Mouse (Mus musculus): Measurements from ENCODE around the gene Socs7. TPM values are rescaled to one million over a fixed set of nuclear protein-coding genes. Genes with fewer than 3 reads are reported as not detected.
A peak's percentile ranks its signal among the peaks of the same experiment; 100 is the strongest.

Gene Socs7
- polyA plus RNA-seq, 1 experiment, result 47.9 TPM

GRCm38 (mm10) chr11:97435808-97436491 is 73.6 kb downstream of the Socs7 start:
- Histone ChIP-seq H3K27ac (ENCODE audit: insufficient read depth, low read length) (peak overlapping the region; percentile 68; the same call in 1 of the 2 replicates), H3K4me1 (ENCODE audit: control insufficient read depth, insufficient read depth, low read length) (peaks cover 4% of the 10 kb centered on the region), H3K4me3 (ENCODE audit: insufficient read depth, low read length) (no peak overlapping the region)
- no peak for TF ChIP-seq POLR2A (IDR thresholded peaks at IDR 0.05; ENCODE audit: extremely low read depth, insufficient read depth, low read length)
- TF ChIP-seq CTCF (IDR thresholded peaks at IDR 0.05; ENCODE audit: extremely low read depth, insufficient read depth, low read length), result no peak

DNA sequence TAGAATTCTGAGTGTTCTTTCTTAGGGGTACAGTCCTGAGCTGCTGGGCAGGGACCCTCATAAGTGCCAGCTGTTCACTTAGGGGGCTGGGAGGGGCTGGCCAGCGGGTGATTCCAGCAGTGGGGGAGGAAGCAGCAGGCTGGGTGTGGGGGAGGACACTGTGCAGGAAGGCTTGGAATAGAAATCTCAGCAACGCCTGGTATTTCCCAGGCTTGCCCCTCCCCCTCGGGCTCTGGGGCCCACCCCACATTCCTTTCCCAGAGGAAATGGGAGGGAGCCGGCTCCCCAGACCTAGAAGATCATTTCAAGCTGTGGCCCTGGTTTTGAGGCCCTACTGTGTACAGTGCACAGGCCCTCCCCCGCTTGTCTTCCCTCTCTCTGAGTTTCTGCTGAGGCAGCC is 75.4 kb downstream of the Socs7 start:
- Histone ChIP-seq H3K4me3 (ENCODE audit: insufficient read depth, low read length) (no peak overlapping the region), H3K27ac (ENCODE audit: insufficient read depth, low read length) (peak overlapping the region; percentile 63), H3K4me1 (ENCODE audit: control insufficient read depth, insufficient read depth, low read length) (peaks cover 4% of the 10 kb centered on the region)
- no peak for TF ChIP-seq POLR2A (IDR thresholded peaks at IDR 0.05; ENCODE audit: extremely low read depth, insufficient read depth, low read length)

- TF ChIP-seq POLR2A (IDR thresholded peaks at IDR 0.05; ENCODE audit: extremely low read depth, insufficient read depth, low read length), result no peak
- no peak for TF ChIP-seq CTCF (IDR thresholded peaks at IDR 0.05; ENCODE audit: extremely low read depth, insufficient read depth, low read length)
- 0 out of 2 replicates have a peak overlapping the region, but pooled peaks have one; percentile 15 for H3K27ac ChIP-seq (ENCODE audit: insufficient read depth, low read length)
- H3K4me1 ChIP-seq (ENCODE audit: control insufficient read depth, insufficient read depth, low read length), result peaks cover 4% of the 10 kb centered on the region
- no peak overlapping the region for H3K4me3 ChIP-seq (ENCODE audit: insufficient read depth, low read length)
Measured at GRCm38 (mm10) chr11:97438868-97439267, 76.5 kb downstream of the Socs7 start.

DNA sequence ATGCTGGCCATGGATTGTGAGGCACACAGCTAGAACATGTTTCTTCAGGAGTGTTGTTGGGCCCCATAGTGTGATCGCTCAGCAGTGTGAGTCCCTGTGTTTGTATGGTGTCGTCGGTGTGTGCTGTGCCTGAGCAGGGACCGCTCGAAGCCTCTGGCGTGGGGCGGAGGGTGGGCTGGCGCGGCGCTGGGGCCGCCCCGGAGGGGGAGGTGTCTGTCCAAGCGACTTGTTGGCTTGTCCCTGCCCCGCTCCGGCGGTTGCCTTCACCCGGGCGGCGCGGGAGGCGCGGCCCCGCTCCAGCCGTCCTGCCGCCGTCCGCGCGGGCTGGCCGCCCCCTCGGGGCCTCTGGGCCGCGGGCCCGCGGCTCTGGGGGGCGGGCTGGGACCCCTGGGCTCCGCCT is 77.6 kb downstream of the Socs7 start:
- no peak overlapping the region for H3K4me3 ChIP-seq (ENCODE audit: insufficient read depth, low read length)
- no peak overlapping the region for H3K27ac ChIP-seq (ENCODE audit: insufficient read depth, low read length)
- TF ChIP-seq POLR2A (IDR thresholded peaks at IDR 0.05; ENCODE audit: extremely low read depth, insufficient read depth, low read length) (no peak), CTCF (IDR thresholded peaks at IDR 0.05; ENCODE audit: extremely low read depth, insufficient read depth, low read length) (no peak)
- peaks cover 4% of the 10 kb centered on the region for H3K4me1 ChIP-seq (ENCODE audit: control insufficient read depth, insufficient read depth, low read length)

DNA sequence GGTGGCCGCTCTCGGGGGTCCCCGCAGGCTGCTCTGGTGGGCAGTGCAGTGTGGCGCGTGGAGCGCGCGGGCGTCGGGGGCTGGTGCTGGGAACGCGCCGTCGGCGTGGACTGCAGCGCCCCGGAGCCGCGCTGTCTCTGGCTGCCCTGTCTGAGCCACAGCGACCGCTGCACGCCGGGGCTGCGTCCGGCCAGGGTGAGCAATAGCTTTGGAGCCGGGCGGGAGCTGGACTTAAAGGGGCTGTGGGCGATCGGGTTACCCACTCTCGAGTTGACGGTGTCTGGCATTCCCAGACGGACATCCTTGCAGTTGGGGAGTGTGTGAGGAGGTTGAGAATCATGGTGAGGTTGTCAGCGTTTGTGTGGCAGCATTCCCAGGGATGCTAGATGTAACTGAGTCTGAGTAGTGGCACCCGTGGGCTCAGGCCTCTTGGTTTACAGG is 78.1 kb downstream of the Socs7 start:
- Histone ChIP-seq H3K27ac (ENCODE audit: insufficient read depth, low read length) (0 out of 2 replicates have a peak overlapping the region, but pooled peaks have one; percentile 38), H3K4me3 (ENCODE audit: insufficient read depth, low read length) (peak overlapping the region; percentile 10), H3K4me1 (ENCODE audit: control insufficient read depth, insufficient read depth, low read length) (peaks cover 4% of the 10 kb centered on the region)
- TF ChIP-seq POLR2A (IDR thresholded peaks at IDR 0.05; ENCODE audit: extremely low read depth, insufficient read depth, low read length) (no peak), CTCF (IDR thresholded peaks at IDR 0.05; ENCODE audit: extremely low read depth, insufficient read depth, low read length) (no peak)

GRCm38 (mm10) chr11:97441036-97441657 is 78.8 kb downstream of the Socs7 start:
- Histone ChIP-seq H3K27ac (ENCODE audit: insufficient read depth, low read length) (peak overlapping the region; percentile 38; the same call in 1 of the 2 replicates), H3K4me3 (ENCODE audit: insufficient read depth, low read length) (peak overlapping the region; percentile 10; the same call in 1 of the 2 replicates)

DNA sequence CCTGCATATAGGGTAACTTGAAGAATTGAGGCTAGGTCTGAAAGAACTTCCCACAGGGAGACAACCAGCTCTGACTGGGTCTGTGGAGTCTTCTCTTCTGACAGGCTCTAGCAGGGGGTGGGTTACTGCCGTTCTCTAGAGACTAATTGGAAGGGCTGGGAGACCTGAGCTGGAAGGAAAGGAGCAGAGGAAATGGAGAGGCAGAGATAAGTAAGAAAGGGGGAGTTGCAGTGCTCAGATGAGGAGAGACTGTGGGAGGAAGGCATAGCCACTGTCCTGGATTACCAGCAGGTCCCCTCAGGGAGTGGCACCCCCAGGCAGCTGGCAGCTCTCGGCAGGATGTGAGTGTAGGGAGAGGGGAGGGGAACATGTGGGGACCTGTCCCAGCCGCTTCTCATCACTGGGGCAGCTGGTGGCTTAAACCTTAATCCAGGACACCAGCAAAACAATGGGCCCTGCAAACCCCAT is 79.3 kb downstream of the Socs7 start:
- Histone ChIP-seq H3K4me1 (ENCODE audit: control insufficient read depth, insufficient read depth, low read length) (peaks cover 4% of the 10 kb centered on the region), H3K27ac (ENCODE audit: insufficient read depth, low read length) (peak overlapping the region; percentile 38; the same call in 1 of the 2 replicates), H3K4me3 (ENCODE audit: insufficient read depth, low read length) (no peak overlapping the region)
- TF ChIP-seq CTCF (IDR thresholded peaks at IDR 0.05; ENCODE audit: extremely low read depth, insufficient read depth, low read length), result no peak
- no peak for TF ChIP-seq POLR2A (IDR thresholded peaks at IDR 0.05; ENCODE audit: extremely low read depth, insufficient read depth, low read length)

More at GRCm38 (mm10) chr11:97441036-97441657, 78.8 kb downstream of the Socs7 start:
- peaks cover 4% of the 10 kb centered on the region for H3K4me1 ChIP-seq (ENCODE audit: control insufficient read depth, insufficient read depth, low read length)
- TF ChIP-seq POLR2A (IDR thresholded peaks at IDR 0.05; ENCODE audit: extremely low read depth, insufficient read depth, low read length) (no peak), CTCF (IDR thresholded peaks at IDR 0.05; ENCODE audit: extremely low read depth, insufficient read depth, low read length) (no peak)

- Histone ChIP-seq H3K27ac (ENCODE audit: insufficient read depth, low read length) (no peak overlapping the region), H3K4me3 (ENCODE audit: insufficient read depth, low read length) (no peak overlapping the region), H3K4me1 (ENCODE audit: control insufficient read depth, insufficient read depth, low read length) (peaks cover 2% of the 10 kb centered on the region; the same call in 1 of the 2 replicates)
- no peak for TF ChIP-seq POLR2A (IDR thresholded peaks at IDR 0.05; ENCODE audit: extremely low read depth, insufficient read depth, low read length)
Measured at GRCm38 (mm10) chr11:97442891-97443675, 80.7 kb downstream of the Socs7 start.

- Histone ChIP-seq H3K4me1 (ENCODE audit: control insufficient read depth, insufficient read depth, low read length) (no peaks in the 10 kb centered on the region), H3K4me3 (ENCODE audit: insufficient read depth, low read length) (no peak overlapping the region), H3K27ac (ENCODE audit: insufficient read depth, low read length) (no peak overlapping the region)
- TF ChIP-seq POLR2A (IDR thresholded peaks at IDR 0.05; ENCODE audit: extremely low read depth, insufficient read depth, low read length) (no peak), CTCF (IDR thresholded peaks at IDR 0.05; ENCODE audit: extremely low read depth, insufficient read depth, low read length) (no peak)
Measured at GRCm38 (mm10) chr11:97445596-97445995, 83.2 kb downstream of the Socs7 start.

Measured in cortical plate, adult 2 months (tissue).